Mouse (Mus musculus): ENCODE data around the gene Ces1a. TPM values are rescaled to one million over a fixed set of nuclear protein-coding genes. Genes with fewer than 3 reads are reported as not detected.

Ces1a gene
- polyA plus RNA-seq, 1 experiment from 2014 or later, result not detected

DNA sequence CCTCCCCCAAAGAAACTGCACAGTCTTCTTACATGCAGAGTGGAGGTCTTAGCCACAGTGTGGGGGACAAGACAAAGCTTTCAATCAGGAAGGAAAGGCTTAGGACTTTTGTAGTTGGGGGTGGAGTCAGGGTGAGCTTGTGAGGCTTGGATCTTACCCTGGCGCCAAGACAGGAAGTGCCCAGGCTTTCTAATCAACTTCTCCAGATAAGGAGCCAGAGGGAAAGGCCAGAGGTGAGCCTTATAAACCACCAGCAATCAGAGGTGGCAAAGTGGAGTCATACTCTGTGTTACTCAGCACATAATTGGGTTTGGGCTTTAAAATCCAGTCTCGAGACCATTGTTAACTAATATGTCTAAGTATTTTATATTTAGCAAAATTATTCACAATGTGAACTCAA lies 7.2 kb upstream of the Ces1a start:
- DNase-seq (ENCODE audit: low spot score), result no peak
- no peak overlapping the region for H3K27ac ChIP-seq (ENCODE audit: low read depth, low read length)

DNA sequence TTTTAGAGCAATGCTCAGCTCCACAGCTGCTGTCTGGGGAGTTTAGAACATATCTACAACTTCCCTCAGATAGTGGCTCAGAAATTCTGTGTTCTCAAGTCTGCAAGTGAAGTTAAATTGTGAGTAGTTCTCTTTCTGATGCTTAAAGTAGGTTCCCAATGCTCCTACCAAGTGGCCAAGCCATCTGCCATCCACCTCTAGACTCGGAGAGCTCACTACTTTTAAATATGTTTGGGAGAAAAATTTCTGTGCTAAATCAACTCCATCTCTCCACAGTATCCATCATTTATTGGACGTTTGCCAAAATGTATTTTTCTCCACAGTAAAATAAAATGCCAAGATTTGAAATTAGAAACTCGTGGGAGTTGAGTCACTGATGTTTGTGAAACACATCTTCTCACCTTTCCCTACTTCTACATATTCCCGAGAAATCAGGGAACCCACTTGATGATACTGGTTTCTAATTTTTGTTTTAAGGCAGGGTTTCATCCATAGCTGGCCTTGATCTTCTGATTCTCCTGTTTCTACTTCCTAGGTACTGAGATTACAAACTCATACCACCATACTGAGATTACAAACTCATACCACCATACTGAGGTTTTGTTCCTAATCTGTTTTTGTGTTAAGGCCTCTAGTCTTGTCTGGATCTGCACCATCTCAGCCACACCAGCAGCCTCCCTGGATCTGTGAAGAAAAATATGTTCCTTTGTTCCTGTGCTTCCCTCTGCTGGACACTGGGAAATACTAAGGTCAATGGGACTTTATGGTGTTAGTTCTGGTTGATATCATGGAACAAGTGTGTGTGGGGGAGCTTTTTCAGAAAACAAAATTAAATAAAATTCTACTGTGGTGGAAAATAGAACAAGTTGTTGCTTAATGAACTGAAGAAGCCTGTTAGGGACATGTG lies 771 bp upstream of the Ces1a start:
- ATAC-seq (replicated peaks; ENCODE audit: low FRiP score), result no peak
- 75% methylated on average over 4 of the region's 4 CpGs for WGBS

More for the DNA sequence above, 7.2 kb upstream of the Ces1a start:
- Histone ChIP-seq H3K4me3 (ENCODE audit: low read depth, low read length) (no peak overlapping the region), H3K4me1 (replicated peaks; ENCODE audit: control insufficient read depth, insufficient read depth, low read length) (no peaks in the 10 kb centered on the region), H3K4me2 (ENCODE audit: low read depth, low read length, severe bottlenecking) (no peak overlapping the region), H3K27me3 (ENCODE audit: control insufficient read depth, insufficient read depth, low read length) (no peaks in the 10 kb centered on the region), H3K36me3 (ENCODE audit: control insufficient read depth, insufficient read depth, low read length) (no peaks in the 10 kb centered on the region), H3K9ac (ENCODE audit: low read length) (no peak overlapping the region), H3K9me3 (ENCODE audit: control insufficient read depth, low read length) (no peaks in the 10 kb centered on the region)
- no peak for ATAC-seq (replicated peaks; ENCODE audit: low FRiP score)
- 54% methylated on average over 2 of the region's 2 CpGs for WGBS

DNA sequence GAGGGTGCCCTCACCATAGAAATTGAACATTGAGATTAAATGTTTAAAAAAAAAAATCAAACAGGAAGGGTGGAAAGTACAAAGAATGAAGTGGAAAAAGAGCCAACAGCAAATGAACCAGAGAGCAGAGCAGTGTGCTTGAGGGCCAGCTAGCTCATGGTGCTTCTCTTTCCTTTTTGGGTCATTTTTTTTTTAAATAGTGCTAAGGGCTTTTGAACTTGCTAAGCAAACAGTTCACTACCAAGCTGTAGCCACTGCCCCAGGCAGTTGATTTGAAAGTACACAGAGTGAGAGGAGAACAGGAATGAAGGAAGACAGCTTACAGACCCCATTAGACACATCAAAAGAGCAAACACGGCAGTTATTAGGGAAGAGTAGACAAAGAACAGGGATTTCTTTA lies 4.9 kb downstream of the Ces1a start:
- 62% methylated on average over 1 of the region's 1 CpGs for WGBS
- ATAC-seq (replicated peaks; ENCODE audit: low FRiP score), result no peak

More for the DNA sequence above, 771 bp upstream of the Ces1a start:
- H3K4me3 ChIP-seq (ENCODE audit: low read depth, low read length), result no peak overlapping the region
- no peak for DNase-seq (ENCODE audit: low spot score)
- no peaks in the 10 kb centered on the region for H3K36me3 ChIP-seq (ENCODE audit: control insufficient read depth, insufficient read depth, low read length)
- no peaks in the 10 kb centered on the region for H3K4me1 ChIP-seq (replicated peaks; ENCODE audit: control insufficient read depth, insufficient read depth, low read length)
- H3K9ac ChIP-seq (ENCODE audit: low read length), result no peak overlapping the region
- H3K4me2 ChIP-seq (ENCODE audit: low read depth, low read length, severe bottlenecking), result no peak overlapping the region
- H3K27ac ChIP-seq (ENCODE audit: low read depth, low read length), result no peak overlapping the region
- H3K27me3 ChIP-seq (ENCODE audit: control insufficient read depth, insufficient read depth, low read length), result no peaks in the 10 kb centered on the region
- H3K9me3 ChIP-seq (ENCODE audit: control insufficient read depth, low read length), result no peaks in the 10 kb centered on the region

DNA sequence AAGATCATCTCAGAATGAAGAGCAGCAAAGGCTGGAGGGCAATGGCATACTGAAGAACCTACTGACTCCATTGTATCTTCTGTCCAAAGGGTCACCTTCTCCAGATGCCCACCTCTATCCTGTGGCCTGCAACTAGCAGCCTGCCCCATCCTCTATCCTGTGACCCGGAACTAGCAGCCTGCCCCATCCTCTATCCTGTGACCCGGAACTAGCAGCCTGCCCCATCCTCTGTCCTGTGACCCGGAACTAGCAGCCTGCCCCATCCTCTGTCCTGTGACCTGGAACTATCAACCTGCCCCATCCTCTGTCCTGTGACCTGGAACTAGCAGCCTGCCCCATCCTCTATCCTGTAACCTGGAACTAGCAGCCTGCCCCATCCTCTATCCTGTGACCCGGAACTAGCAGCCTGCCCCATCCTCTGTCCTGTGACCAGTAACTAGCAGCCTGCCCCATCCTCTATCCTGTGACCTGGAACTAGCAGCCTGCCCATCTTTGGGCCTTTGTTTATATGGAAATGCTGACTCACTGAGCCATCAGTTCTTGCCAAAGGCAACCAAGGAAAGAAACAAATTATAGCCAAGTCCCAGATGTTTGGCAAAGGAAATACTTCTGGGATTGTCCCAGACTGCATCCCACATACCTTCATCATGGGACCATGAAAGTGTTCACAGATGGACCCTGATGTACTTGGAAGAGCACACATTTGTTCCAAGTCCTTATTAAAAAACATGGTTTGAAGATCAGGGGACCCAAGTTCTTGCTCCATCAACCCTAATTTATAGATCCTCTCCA lies 7.0 kb downstream of the Ces1a start:
- no peak for ATAC-seq (replicated peaks; ENCODE audit: low FRiP score)
- no peaks in the 10 kb centered on the region for H3K9me3 ChIP-seq (ENCODE audit: control insufficient read depth, low read length)
- no peak overlapping the region for H3K4me2 ChIP-seq (ENCODE audit: low read depth, low read length, severe bottlenecking)
- H3K27me3 ChIP-seq (ENCODE audit: control insufficient read depth, insufficient read depth, low read length), result no peaks in the 10 kb centered on the region
- H3K27ac ChIP-seq (ENCODE audit: low read depth, low read length), result no peak overlapping the region
- H3K36me3 ChIP-seq (ENCODE audit: control insufficient read depth, insufficient read depth, low read length), result no peaks in the 10 kb centered on the region
- DNase-seq (ENCODE audit: low spot score), result no peak
- H3K4me1 ChIP-seq (replicated peaks; ENCODE audit: control insufficient read depth, insufficient read depth, low read length), result no peaks in the 10 kb centered on the region
- H3K4me3 ChIP-seq (ENCODE audit: low read depth, low read length), result no peak overlapping the region
- no peak overlapping the region for H3K9ac ChIP-seq (ENCODE audit: low read length)
- WGBS, result 89% methylated on average over 4 of the region's 4 CpGs

More for the DNA sequence above, 4.9 kb downstream of the Ces1a start:
- H3K4me2 ChIP-seq (ENCODE audit: low read depth, low read length, severe bottlenecking), result no peak overlapping the region
- H3K36me3 ChIP-seq (ENCODE audit: control insufficient read depth, insufficient read depth, low read length), result no peaks in the 10 kb centered on the region
- H3K27me3 ChIP-seq (ENCODE audit: control insufficient read depth, insufficient read depth, low read length), result no peaks in the 10 kb centered on the region
- H3K4me3 ChIP-seq (ENCODE audit: low read depth, low read length), result no peak overlapping the region
- DNase-seq (ENCODE audit: low spot score), result no peak
- H3K9ac ChIP-seq (ENCODE audit: low read length), result no peak overlapping the region
- no peaks in the 10 kb centered on the region for H3K4me1 ChIP-seq (replicated peaks; ENCODE audit: control insufficient read depth, insufficient read depth, low read length)
- no peaks in the 10 kb centered on the region for H3K9me3 ChIP-seq (ENCODE audit: control insufficient read depth, low read length)
- no peak overlapping the region for H3K27ac ChIP-seq (ENCODE audit: low read depth, low read length)

DNA sequence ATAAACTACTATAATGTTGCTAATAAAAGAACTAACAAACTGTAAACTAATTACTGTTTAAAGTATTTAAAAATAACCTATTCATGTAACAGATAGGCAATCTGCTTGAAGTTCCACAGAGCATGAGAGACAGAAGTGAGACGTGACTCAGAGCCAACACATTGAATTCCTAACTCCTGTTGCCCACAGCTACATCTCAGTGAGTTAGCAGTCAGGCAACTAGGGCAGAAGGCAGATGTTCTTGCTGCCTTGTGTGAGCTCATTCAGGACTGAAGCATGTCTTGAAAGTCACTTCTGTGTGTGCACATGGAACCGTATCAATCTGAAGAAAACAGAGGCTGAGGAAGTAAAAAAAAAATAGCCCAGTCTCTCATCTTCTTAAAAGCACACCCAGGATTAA lies 7.7 kb downstream of the Ces1a start:
- Histone ChIP-seq H3K36me3 (ENCODE audit: control insufficient read depth, insufficient read depth, low read length) (no peaks in the 10 kb centered on the region), H3K27me3 (ENCODE audit: control insufficient read depth, insufficient read depth, low read length) (no peaks in the 10 kb centered on the region), H3K27ac (ENCODE audit: low read depth, low read length) (no peak overlapping the region), H3K4me1 (replicated peaks; ENCODE audit: control insufficient read depth, insufficient read depth, low read length) (no peaks in the 10 kb centered on the region), H3K9ac (ENCODE audit: low read length) (no peak overlapping the region), H3K4me3 (ENCODE audit: low read depth, low read length) (no peak overlapping the region), H3K4me2 (ENCODE audit: low read depth, low read length, severe bottlenecking) (no peak overlapping the region), H3K9me3 (ENCODE audit: control insufficient read depth, low read length) (no peaks in the 10 kb centered on the region)
- ATAC-seq (replicated peaks; ENCODE audit: low FRiP score), result no peak
- 81% methylated on average over 2 of the region's 2 CpGs for WGBS
- DNase-seq (ENCODE audit: low spot score), result no peak

DNA sequence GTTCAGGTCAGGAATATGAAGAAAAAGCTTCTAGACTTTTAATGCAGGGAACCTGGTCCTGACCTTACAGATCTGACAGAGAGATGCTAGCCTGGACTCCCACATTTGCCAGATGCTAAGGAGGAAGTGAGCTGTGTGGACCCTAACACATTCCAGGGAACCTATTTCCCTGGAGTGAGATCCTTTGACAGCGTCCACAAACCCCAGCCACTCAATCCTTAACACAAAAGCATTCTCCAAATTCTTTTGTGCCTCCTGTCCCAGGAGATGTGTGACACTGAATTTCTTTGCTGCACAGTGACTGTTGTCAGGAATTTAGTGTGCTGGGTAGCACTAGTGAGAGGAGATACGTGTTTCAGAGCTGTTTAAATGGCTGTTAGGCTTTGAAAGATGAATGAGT lies 9.2 kb downstream of the Ces1a start:
- Histone ChIP-seq H3K27ac (ENCODE audit: low read depth, low read length) (no peak overlapping the region), H3K4me2 (ENCODE audit: low read depth, low read length, severe bottlenecking) (no peak overlapping the region), H3K9ac (ENCODE audit: low read length) (no peak overlapping the region), H3K27me3 (ENCODE audit: control insufficient read depth, insufficient read depth, low read length) (no peaks in the 10 kb centered on the region), H3K36me3 (ENCODE audit: control insufficient read depth, insufficient read depth, low read length) (no peaks in the 10 kb centered on the region), H3K4me3 (ENCODE audit: low read depth, low read length) (no peak overlapping the region), H3K4me1 (replicated peaks; ENCODE audit: control insufficient read depth, insufficient read depth, low read length) (no peaks in the 10 kb centered on the region), H3K9me3 (ENCODE audit: control insufficient read depth, low read length) (no peaks in the 10 kb centered on the region)
- DNase-seq (ENCODE audit: low spot score) (no peak), ATAC-seq (replicated peaks; ENCODE audit: low FRiP score) (no peak)
- 12% methylated on average over 2 of the region's 2 CpGs for WGBS

DNA sequence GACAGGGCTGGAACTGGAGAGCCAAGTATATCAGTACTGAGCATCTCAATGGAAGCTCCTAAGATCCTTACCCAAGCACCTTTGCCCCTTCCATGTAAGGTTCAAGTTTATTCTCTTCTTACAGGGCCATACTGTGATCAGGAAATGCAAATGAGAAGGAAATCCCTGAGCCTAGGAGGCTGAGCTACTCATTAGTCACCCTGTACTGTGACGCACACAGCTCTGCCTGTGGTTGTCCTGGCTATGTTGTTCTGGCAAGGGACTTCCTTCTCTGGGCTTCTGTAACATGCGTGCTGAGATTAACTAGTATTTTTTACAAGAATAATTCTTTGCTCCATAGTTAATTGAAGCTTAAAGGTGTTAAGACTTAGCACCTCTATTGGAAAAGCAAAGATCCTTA lies 17.3 kb downstream of the Ces1a start:
- 82% methylated on average over 2 of the region's 2 CpGs for WGBS
- H3K4me2 ChIP-seq (ENCODE audit: low read depth, low read length, severe bottlenecking), result no peak overlapping the region
- no peak overlapping the region for H3K4me3 ChIP-seq (ENCODE audit: low read depth, low read length)
- DNase-seq (ENCODE audit: low spot score), result no peak
- no peak for ATAC-seq (replicated peaks; ENCODE audit: low FRiP score)
- H3K36me3 ChIP-seq (ENCODE audit: control insufficient read depth, insufficient read depth, low read length), result no peaks in the 10 kb centered on the region
- H3K4me1 ChIP-seq (replicated peaks; ENCODE audit: control insufficient read depth, insufficient read depth, low read length), result no peaks in the 10 kb centered on the region
- H3K9me3 ChIP-seq (ENCODE audit: control insufficient read depth, low read length), result no peaks in the 10 kb centered on the region
- H3K9ac ChIP-seq (ENCODE audit: low read length), result no peak overlapping the region
- H3K27ac ChIP-seq (ENCODE audit: low read depth, low read length), result no peak overlapping the region
- H3K27me3 ChIP-seq (ENCODE audit: control insufficient read depth, insufficient read depth, low read length), result no peaks in the 10 kb centered on the region

DNA sequence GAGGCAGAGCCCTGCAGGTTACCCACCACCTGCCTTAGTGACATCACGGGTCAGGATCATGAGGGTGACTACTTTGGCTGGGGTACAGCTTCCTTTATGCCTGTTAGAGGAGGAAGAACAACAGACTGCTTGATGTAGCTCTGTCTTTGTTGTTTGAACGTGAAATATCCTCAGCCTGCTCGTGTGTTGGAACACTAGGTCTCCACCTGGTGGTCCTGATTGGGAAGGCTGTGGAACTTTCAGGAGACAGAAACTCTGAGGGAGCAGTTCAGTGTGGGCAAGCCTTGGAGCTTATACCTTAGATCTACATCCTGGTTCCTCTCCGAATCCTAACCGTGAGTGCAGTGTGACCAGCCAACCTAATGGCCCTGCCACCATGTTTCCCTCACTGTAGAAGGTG lies 26.3 kb downstream of the Ces1a start:
- DNase-seq (ENCODE audit: low spot score) (no peak), ATAC-seq (replicated peaks; ENCODE audit: low FRiP score) (no peak)
- Histone ChIP-seq H3K27ac (ENCODE audit: low read depth, low read length) (no peak overlapping the region), H3K9ac (ENCODE audit: low read length) (no peak overlapping the region), H3K4me1 (replicated peaks; ENCODE audit: control insufficient read depth, insufficient read depth, low read length) (no peaks in the 10 kb centered on the region), H3K4me3 (ENCODE audit: low read depth, low read length) (no peak overlapping the region), H3K36me3 (ENCODE audit: control insufficient read depth, insufficient read depth, low read length) (no peaks in the 10 kb centered on the region), H3K9me3 (ENCODE audit: control insufficient read depth, low read length) (no peaks in the 10 kb centered on the region), H3K4me2 (ENCODE audit: low read depth, low read length, severe bottlenecking) (no peak overlapping the region), H3K27me3 (ENCODE audit: control insufficient read depth, insufficient read depth, low read length) (no peaks in the 10 kb centered on the region)
- WGBS, result 77% methylated on average over 5 of the region's 5 CpGs

Data from forebrain, embryonic 11.5 days (tissue).